Mouse (Mus musculus) NIH3T3 (cell line): Measurements from ENCODE around the gene Rpusd3.

Source experiments
- DNase-seq: peaks from one replicate; pipeline ENCODE4 v3.0.0-alpha.2; 2012; ENCODE audit warnings: low read depth

Rpusd3 gene

GRCm38 (mm10) chr6:113429965-113430364 lies 10.8 kb upstream of the Rpusd3 start:
- no peak for DNase-seq

GRCm38 (mm10) chr6:113428006-113428405 lies 8.9 kb upstream of the Rpusd3 start:
- DNase-seq: no peak

GRCm38 (mm10) chr6:113427397-113427796 lies 8.3 kb upstream of the Rpusd3 start:
- peak; percentile 76 for DNase-seq

DNA sequence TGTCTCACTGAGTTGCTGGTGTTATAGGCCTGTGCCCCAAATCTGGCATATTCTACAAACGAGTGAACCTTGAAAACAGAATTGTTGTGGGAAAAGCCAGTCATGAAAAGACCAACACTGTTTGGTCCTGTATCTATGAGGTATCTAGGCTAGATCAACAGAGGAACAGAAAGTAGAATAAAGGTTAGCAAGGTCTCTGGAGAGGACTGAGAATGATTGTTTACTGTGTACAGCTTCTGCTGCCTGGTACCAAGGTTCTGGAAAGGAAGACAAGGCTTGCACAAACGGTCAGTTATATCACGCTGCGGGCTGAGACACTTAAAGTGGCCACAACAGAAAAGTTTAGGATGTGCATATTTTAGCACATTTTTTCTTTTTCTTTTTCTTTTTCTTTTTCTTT lies 7.6 kb upstream of the Rpusd3 start:
- no peak for DNase-seq

DNA sequence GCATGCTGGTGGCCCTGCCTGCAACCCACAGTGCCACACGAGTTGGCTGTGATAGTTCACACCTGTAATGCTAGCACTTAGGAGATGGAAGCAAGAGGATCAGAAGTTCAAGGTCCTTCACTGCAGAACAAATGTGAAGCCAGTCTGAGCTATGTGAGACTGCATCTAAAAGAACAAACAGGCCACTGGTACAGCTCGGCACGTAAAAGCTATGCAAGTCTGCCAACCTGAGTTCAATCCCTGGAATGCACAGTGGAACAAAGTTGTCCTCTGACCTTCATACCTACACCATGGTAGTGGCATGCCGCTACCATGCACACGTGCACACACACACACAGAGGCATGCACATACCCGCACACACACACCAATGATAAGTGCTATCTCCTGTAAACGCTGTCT lies 5.0 kb upstream of the Rpusd3 start:
- no peak for DNase-seq

GRCm38 (mm10) chr6:113423000-113423399 lies 3.9 kb upstream of the Rpusd3 start:
- DNase-seq: no peak

- peak; percentile 52 for DNase-seq
These were observed 520 bp downstream of the Rpusd3 start for GRCm38 (mm10) chr6:113418441-113419198.

DNA sequence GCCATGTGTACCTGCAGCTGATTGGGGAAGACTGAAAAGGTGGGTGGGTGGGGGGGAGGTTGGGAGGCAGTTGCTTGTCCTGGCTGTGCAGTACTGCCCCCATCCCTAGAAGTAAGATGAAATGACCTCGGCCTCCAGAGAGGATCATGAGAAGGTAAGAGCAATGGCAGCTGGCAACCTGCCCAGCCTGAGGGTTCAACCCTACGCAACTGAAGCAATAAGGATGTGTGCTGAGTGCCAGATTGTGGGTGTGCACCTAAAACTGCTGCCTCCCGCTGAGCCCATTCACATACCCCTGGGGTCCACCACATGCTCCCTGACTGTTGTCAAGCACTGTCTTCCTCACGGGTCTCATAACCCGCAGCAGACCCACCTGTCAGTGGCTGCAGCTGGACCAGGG lies 2.7 kb downstream of the Rpusd3 start:
- peak; percentile 44 for DNase-seq

GRCm38 (mm10) chr6:113410001-113410400 lies 9.1 kb downstream of the Rpusd3 start:
- no peak for DNase-seq

- DNase-seq: peak; percentile 47
These were observed 12.5 kb downstream of the Rpusd3 start for GRCm38 (mm10) chr6:113406683-113407082.

DNA sequence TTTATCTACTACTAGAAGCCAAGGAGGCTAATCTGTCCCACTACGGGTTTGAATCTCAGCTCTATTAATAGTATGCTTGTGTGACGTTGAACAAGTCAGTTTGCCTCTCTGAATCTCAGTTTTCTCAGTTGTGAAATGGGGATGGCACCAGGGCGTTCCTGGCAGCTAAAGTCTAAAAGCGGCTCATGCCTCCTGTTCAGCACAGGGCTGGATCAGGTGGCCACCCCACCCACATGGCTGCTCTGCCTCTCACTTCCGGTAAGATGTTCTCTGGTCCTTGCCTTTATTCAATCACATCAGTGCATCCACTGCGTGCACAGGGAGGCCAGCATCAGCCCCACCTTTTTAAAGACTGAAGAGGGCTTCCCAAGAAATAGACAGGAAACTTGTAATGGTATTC lies 13.7 kb downstream of the Rpusd3 start:
- DNase-seq: no peak

- DNase-seq: no peak
These were observed 14.3 kb downstream of the Rpusd3 start for GRCm38 (mm10) chr6:113404649-113405448.

GRCm38 (mm10) chr6:113402094-113402493 lies 17.0 kb downstream of the Rpusd3 start:
- no peak for DNase-seq

GRCm38 (mm10) chr6:113396270-113397030 lies 22.7 kb downstream of the Rpusd3 start:
- DNase-seq: no peak

GRCm38 (mm10) chr6:113395501-113395900 lies 23.6 kb downstream of the Rpusd3 start:
- DNase-seq: peak; percentile 20

DNA sequence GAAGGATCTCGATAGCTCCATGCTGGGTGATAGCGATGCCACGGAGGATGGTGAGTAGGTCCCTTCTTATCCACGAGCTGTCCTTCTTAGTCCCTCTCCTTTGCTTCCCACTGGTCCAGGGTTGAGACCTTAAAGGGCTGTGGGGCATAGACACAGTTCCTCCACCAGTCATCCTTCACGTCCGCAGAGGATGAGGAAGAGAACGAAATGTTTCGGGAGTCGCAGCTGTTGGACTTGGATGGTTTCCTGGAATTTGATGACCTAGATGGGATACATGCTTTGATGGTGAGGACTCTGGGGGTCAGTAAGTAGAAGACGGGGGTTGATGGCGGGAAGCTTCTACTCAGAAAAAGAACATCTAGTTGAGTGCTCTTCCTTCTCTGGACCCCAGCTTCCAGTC lies 24.3 kb downstream of the Rpusd3 start:
- DNase-seq: no peak

DNA sequence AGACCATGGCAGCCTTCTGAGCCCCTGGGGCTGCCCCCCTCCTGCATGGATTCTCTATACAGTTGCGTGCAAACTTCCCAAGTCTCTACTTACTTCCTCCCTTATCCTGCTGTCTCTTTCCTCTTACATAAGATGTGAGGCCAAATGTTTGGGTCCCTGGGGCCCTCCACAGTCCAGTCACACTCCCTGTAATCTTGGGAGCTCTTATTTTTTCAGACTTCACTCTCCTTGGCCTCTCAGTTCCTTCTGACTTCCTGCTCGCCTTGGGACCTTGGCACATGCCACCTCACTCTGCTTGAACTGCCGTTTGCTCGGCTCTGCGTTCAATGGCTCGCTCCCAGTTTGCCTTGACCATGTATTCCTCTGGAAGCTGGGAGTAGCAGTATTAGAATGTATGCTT lies 25.2 kb downstream of the Rpusd3 start:
- no peak for DNase-seq

- DNase-seq: no peak
These were observed 26.6 kb downstream of the Rpusd3 start for GRCm38 (mm10) chr6:113392387-113393071.

- no peak for DNase-seq
These were observed 27.1 kb downstream of the Rpusd3 start for GRCm38 (mm10) chr6:113392015-113392386.

GRCm38 (mm10) chr6:113390715-113391114 lies 28.4 kb downstream of the Rpusd3 start:
- DNase-seq: no peak

- DNase-seq: peak; percentile 39
These were observed 30.2 kb downstream of the Rpusd3 start, which contains the start of gene Ttll3 for GRCm38 (mm10) chr6:113388960-113389359. Gene Ttll3 (plus strand): TSS chr6:113389260.

GRCm38 (mm10) chr6:113386025-113386424 lies 33.1 kb downstream of the Rpusd3 start:
- no peak for DNase-seq
